Comparison of ENCODE assay signal across 22 mouse cellular contexts in the genomic region with DNA sequence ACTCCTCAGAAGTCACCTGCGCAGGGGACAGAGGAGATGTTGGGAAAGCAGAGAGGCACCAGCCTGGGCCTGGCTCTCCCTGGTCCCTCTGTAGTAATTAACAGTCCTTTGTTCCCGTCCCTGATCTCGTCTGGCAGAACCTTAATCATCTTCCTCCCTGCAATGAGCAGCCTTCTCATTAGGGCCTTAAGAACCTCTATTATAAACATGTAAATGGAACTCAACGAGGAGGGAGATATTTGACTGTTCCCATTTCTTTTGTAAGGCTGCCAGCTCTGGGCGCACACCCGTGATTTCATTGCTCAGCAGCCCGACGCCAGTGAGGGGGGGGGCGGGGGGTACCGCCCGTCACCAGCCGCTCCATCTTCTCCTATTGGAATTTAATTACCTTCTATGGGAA.
DNase-seq lines count a peak whose midpoint lies in the region; ATAC-seq and TF ChIP-seq lines count a peak whose summit lies in the region.
"Had no signal": no experiment of that assay in that cellular context is flagged by ENCODE, and none has a peak within 500 bp of the region (broad histone marks: within the 10 kb centered on the region; RNA-seq: fewer than 3 reads in every experiment).

No protein-coding gene starts in this region.

- TF ChIP-seq CTCF in brain, embryonic 14.5 days (IDR thresholded peaks at IDR 0.05; ENCODE audit: borderline replicate concordance, extremely low read depth, insufficient read depth, insufficient read length) = no peak

- peak; percentile 57; the same call in 1 of the 2 replicates for ATAC-seq in hindbrain, embryonic 15.5 days (ENCODE audit: low FRiP score, low read depth)
- no peak for ATAC-seq in frontal cortex, adult (ENCODE audit: low TSS enrichment)
- ATAC-seq: lung, postnatal 0 days had no signal

- peaks cover 18% of the 10 kb centered on the region for H3K4me1 ChIP-seq in hindbrain, embryonic 15.5 days (replicated peaks)
- H3K4me1 ChIP-seq: embryonic facial prominence, embryonic 15.5 days; limb, embryonic 12.5 days; liver, embryonic 15.5 days; megakaryocyte, embryonic 14.5 days had no signal

- peak; percentile 35 to 55 for DNase-seq in layer of hippocampus, postnatal 10 days (ENCODE audit: low spot score in 2 of 2)
- DNase-seq in layer of hippocampus, adult 9-10 months (ENCODE audit: low spot score) = no peak
- DNase-seq in Muller cell, postnatal 12 days (ENCODE audit: inconsistent ontology term) = peak; percentile 53
- peak; percentile 96 for DNase-seq in brain, embryonic 14.5 days (ENCODE audit: low read depth)
- DNase-seq in heart, adult 9 months (ENCODE audit: low spot score in 2 of 2) = no peak
- no peak for DNase-seq in lung, postnatal 4 days
- DNase-seq: adrenal gland, postnatal 36 days; cerebellum, postnatal 14 days; embryo, embryonic 11 days; gastrocnemius, postnatal 10 days; heart, postnatal 14 days; kidney, adult 9 months; kidney, postnatal 36 days; right cerebral cortex, postnatal 14 days had no signal

- no peaks in the 10 kb centered on the region for H3K9me3 ChIP-seq in hindbrain, embryonic 15.5 days
- H3K9me3 ChIP-seq: embryonic facial prominence, embryonic 15.5 days; limb, embryonic 12.5 days; liver, embryonic 15.5 days; megakaryocyte, embryonic 14.5 days had no signal

- H3K27ac ChIP-seq in hindbrain, embryonic 15.5 days (replicated peaks) = peak overlapping the region; percentile 19
- H3K27ac ChIP-seq: embryonic facial prominence, embryonic 15.5 days; limb, embryonic 12.5 days; liver, embryonic 15.5 days had no signal

- H3K9ac ChIP-seq in hindbrain, embryonic 15.5 days = no peak overlapping the region
- H3K9ac ChIP-seq: embryonic facial prominence, embryonic 15.5 days; limb, embryonic 12.5 days; liver, embryonic 15.5 days had no signal

- H3K27me3 ChIP-seq in hindbrain, embryonic 15.5 days = 0 out of 2 replicates have a peak, but pooled peaks cover 3% of the 10 kb centered on the region
- H3K27me3 ChIP-seq: embryonic facial prominence, embryonic 15.5 days; liver, embryonic 15.5 days had no signal

- H3K36me3 ChIP-seq in hindbrain, embryonic 15.5 days = no peaks in the 10 kb centered on the region
- H3K36me3 ChIP-seq: embryonic facial prominence, embryonic 15.5 days; limb, embryonic 12.5 days; liver, embryonic 15.5 days had no signal

- no peak for TF ChIP-seq POLR2A in brain, embryonic 14.5 days (IDR thresholded peaks at IDR 0.05; ENCODE audit: borderline replicate concordance, extremely low read depth, insufficient read depth, insufficient read length, poor library complexity, severe bottlenecking)

- no peak overlapping the region for H3K4me3 ChIP-seq in hindbrain, embryonic 15.5 days
- H3K4me3 ChIP-seq: embryonic facial prominence, embryonic 15.5 days; limb, embryonic 12.5 days; liver, embryonic 15.5 days; megakaryocyte, embryonic 14.5 days; myocyte had no signal

- H3K4me2 ChIP-seq in hindbrain, embryonic 15.5 days = no peak overlapping the region
- H3K4me2 ChIP-seq: embryonic facial prominence, embryonic 15.5 days; limb, embryonic 12.5 days; liver, embryonic 15.5 days had no signal

- 24% methylated on average over 12 of the region's 12 CpGs for WGBS in hindbrain, embryonic 15.5 days

Comparison
In these comparisons a context has a peak if more than half of its experiments do, and no peak if none do; other contexts are left out.
1. DNase-seq: peak in layer of hippocampus, postnatal 10 days (2 of 2), Muller cell, postnatal 12 days (single experiment) and brain, embryonic 14.5 days (single experiment); none in layer of hippocampus, adult 9-10 months (single experiment), heart, adult 9 months (0 of 2) and lung, postnatal 4 days (0 of 2).